ENCODE assay signal across 8 mouse cellular contexts in genomic region chr8:85119052-85119981, GRCm38 (mm10). TPM values are rescaled to one million over a fixed set of nuclear protein-coding genes. Genes with fewer than 3 reads are reported as not detected.
DNase-seq lines count a peak whose midpoint lies in the region; ATAC-seq and TF ChIP-seq lines count a peak whose summit lies in the region.

No protein-coding gene starts in this region.

- WGBS in forebrain, embryonic 10.5 days, result 7% methylated on average over 37 of the region's 37 CpGs
- WGBS in heart, embryonic 14.5 days, result 8% methylated on average over 37 of the region's 37 CpGs
- 5% methylated on average over 37 of the region's 37 CpGs for WGBS in liver, adult 2 months

- peak overlapping the region; percentile 89 for H3K4me2 ChIP-seq in heart, embryonic 14.5 days (ENCODE audit: low read length)

- peaks cover 11% of the 10 kb centered on the region for H3K4me1 ChIP-seq in forebrain, embryonic 10.5 days
- H3K4me1 ChIP-seq in heart, embryonic 14.5 days (ENCODE audit: control insufficient read depth in 2 of 2, insufficient read depth in 2 of 2, low read length in 2 of 2), result 0 out of 4 replicates have a peak, but pooled peaks cover 0 to 3% of the 10 kb centered on the region in 2 experiments
- no peaks in the 10 kb centered on the region; the same call in none of the 2 replicates for H3K4me1 ChIP-seq in liver, adult 2 months (ENCODE audit: control insufficient read depth, insufficient read depth, low read length)
- H3K4me1 ChIP-seq in testis, adult 2 months (ENCODE audit: control insufficient read depth, insufficient read depth, low read length), result no peaks in the 10 kb centered on the region

- ATAC-seq in heart, embryonic 14.5 days (ENCODE audit: insufficient number of reproducible peaks, insufficient read depth, low FRiP score, low read depth), result peak; percentile 81

- H3K4me3 ChIP-seq in forebrain, embryonic 10.5 days, result peak overlapping the region; percentile 74
- peak overlapping the region; percentile 67 to 91 for H3K4me3 ChIP-seq in heart, embryonic 14.5 days (ENCODE audit: control insufficient read depth in 1 of 2, insufficient read depth in 1 of 2, low read depth in 1 of 2, low read length in 2 of 2)
- peak overlapping the region; percentile 92 for H3K4me3 ChIP-seq in liver, adult 2 months (ENCODE audit: insufficient read depth, low read depth, low read length)
- H3K4me3 ChIP-seq in testis, adult 2 months (ENCODE audit: control insufficient read depth, low read depth, low read length), result peak overlapping the region; percentile 79

- H3K79me2 ChIP-seq in liver, adult 2 months (ENCODE audit: control insufficient read depth, insufficient read depth, low read length), result peaks cover 3% of the 10 kb centered on the region; the same call in 1 of the 2 replicates

- peak overlapping the region; percentile 82 for H3K27ac ChIP-seq in forebrain, embryonic 10.5 days
- H3K27ac ChIP-seq in heart, embryonic 14.5 days (replicated peaks in 1 of 2; ENCODE audit: control insufficient read depth in 1 of 2, insufficient read depth in 1 of 2, low read depth in 2 of 2, low read length in 2 of 2), result peak overlapping the region in 1 of 2 experiments; percentile 49; a peak in 1 of 4 replicates
- H3K27ac ChIP-seq in liver, adult 2 months (replicated peaks; ENCODE audit: insufficient read depth, low read depth, low read length), result peak overlapping the region; percentile 47; the same call in 1 of the 2 replicates
- H3K27ac ChIP-seq in testis, adult 2 months (ENCODE audit: control insufficient read depth, insufficient read depth, low read depth, low read length), result no peak overlapping the region

- TF ChIP-seq POLR2A in brain, embryonic 14.5 days (IDR thresholded peaks at IDR 0.05; ENCODE audit: borderline replicate concordance, extremely low read depth, insufficient read depth, insufficient read length, poor library complexity, severe bottlenecking), result no peak
- TF ChIP-seq POLR2A in liver, adult 2 months (IDR thresholded peaks at IDR 0.05; ENCODE audit: extremely low read depth, insufficient read depth, low read length), result peak; percentile 51; the same call in 1 of the 2 replicates
- TF ChIP-seq POLR2A in testis, adult 2 months (IDR thresholded peaks at IDR 0.05; ENCODE audit: control insufficient read depth, low read depth, low read length), result no peak

- TF ChIP-seq CTCF in brain, embryonic 14.5 days (IDR thresholded peaks at IDR 0.05; ENCODE audit: borderline replicate concordance, extremely low read depth, insufficient read depth, insufficient read length), result peak; percentile 48; the same call in 1 of the 2 replicates
- TF ChIP-seq CTCF in liver, adult 2 months (IDR thresholded peaks at IDR 0.05; ENCODE audit: low read depth, low read length), result no peak
- no peak for TF ChIP-seq CTCF in testis, adult 2 months (IDR thresholded peaks at IDR 0.05; ENCODE audit: control insufficient read depth, insufficient read depth, insufficient replicate concordance, low read depth, low read length)

- peak overlapping the region; percentile 83 for H3K9ac ChIP-seq in heart, embryonic 14.5 days (ENCODE audit: low read length)
- H3K9ac ChIP-seq in liver, adult 2 months (ENCODE audit: low read depth, low read length), result peak overlapping the region; percentile 87

- 0 out of 2 replicates have a peak, but pooled peaks cover 6% of the 10 kb centered on the region for H3K27me3 ChIP-seq in forebrain, embryonic 10.5 days (ENCODE audit: poor library complexity, severe bottlenecking)
- no peaks in the 10 kb centered on the region for H3K27me3 ChIP-seq in heart, embryonic 14.5 days (ENCODE audit: control insufficient read depth, insufficient read depth, low read length)
- no peaks in the 10 kb centered on the region for H3K27me3 ChIP-seq in liver, adult 2 months (ENCODE audit: control insufficient read depth, insufficient read depth, low read length)
- no peaks in the 10 kb centered on the region for H3K27me3 ChIP-seq in testis, adult 2 months (ENCODE audit: control insufficient read depth, insufficient read depth, low read length)

- H3K9me3 ChIP-seq in forebrain, embryonic 10.5 days, result no peaks in the 10 kb centered on the region
- H3K9me3 ChIP-seq in heart, embryonic 14.5 days (ENCODE audit: control insufficient read depth, low read length), result no peaks in the 10 kb centered on the region

- H3K36me3 ChIP-seq in forebrain, embryonic 10.5 days (replicated peaks), result no peaks in the 10 kb centered on the region
- no peaks in the 10 kb centered on the region for H3K36me3 ChIP-seq in heart, embryonic 14.5 days (ENCODE audit: control insufficient read depth, insufficient read depth, low read length)
- H3K36me3 ChIP-seq in liver, adult 2 months (ENCODE audit: control insufficient read depth, insufficient read depth, low read length), result no peaks in the 10 kb centered on the region
- no peaks in the 10 kb centered on the region for H3K36me3 ChIP-seq in testis, adult 2 months (ENCODE audit: control insufficient read depth, insufficient read depth, low read length)

- peak; percentile 54 for DNase-seq in CD4-positive helper T cell, adult 2 months (ENCODE audit: low read depth, low spot score)
- DNase-seq in brain, embryonic 14.5 days (ENCODE audit: low read depth), result peak; percentile 94
- peak; percentile 75 for DNase-seq in forebrain, embryonic 10.5 days (ENCODE audit: extremely low spot score, low spot score)
- DNase-seq in kidney, postnatal 10 days, result peak; percentile 93
- peak; percentile 85 for DNase-seq in liver, adult 2 months (ENCODE audit: extremely low read depth, low read depth, low spot score)
- peak; percentile 30 to 42 for DNase-seq in natural killer cell, adult 2 months (ENCODE audit: low spot score in 2 of 2)

RNA-seq across cellular contexts. Expression of gene Zfp791, which starts 3.6 kb away (rescaled TPM):
- 2.3 and 2.8 TPM in 2 replicates for polyA plus RNA-seq in brain, embryonic 14.5 days (2012; rRNA removed)
- polyA plus RNA-seq in forebrain, embryonic 10.5 days (2016; fragmentation: Nextera tagmentation; extraction: Ambion mirVana), result 1.3 and 1.9 TPM in 2 replicates
- 0.80 and 1.1 TPM in 2 replicates for polyA plus RNA-seq in heart, embryonic 14.5 days (2014; fragmentation: Nextera tagmentation; extraction: Ambion mirVana)
- 2.7 and 2.8 TPM in 2 replicates for total RNA-seq in liver, adult 2 months (2014; rRNA removed)
- polyA plus RNA-seq in liver, adult 2 months (2012; rRNA removed), result 0.38 and 0.49 TPM in 2 replicates
- 0.21 and 0.24 TPM in 2 replicates for polyA plus RNA-seq in testis, adult 2 months (2012; rRNA removed)

RNA-seq across cellular contexts. Expression of gene Cks1brt, which starts 32.4 kb away (rescaled TPM):
- polyA plus RNA-seq in brain, embryonic 14.5 days (2012; rRNA removed), result not detected in 2 replicates
- polyA plus RNA-seq in forebrain, embryonic 10.5 days (2016; fragmentation: Nextera tagmentation; extraction: Ambion mirVana), result not detected in 2 replicates
- not detected in 2 replicates for polyA plus RNA-seq in heart, embryonic 14.5 days (2014; fragmentation: Nextera tagmentation; extraction: Ambion mirVana)
- total RNA-seq in liver, adult 2 months (2014; rRNA removed), result not detected in 2 replicates
- not detected in 2 replicates for polyA plus RNA-seq in liver, adult 2 months (2012; rRNA removed)
- polyA plus RNA-seq in testis, adult 2 months (2012; rRNA removed), result not detected in 2 replicates

RNA-seq across cellular contexts. Expression of gene Man2b1, which starts 36.2 kb away (rescaled TPM):
- 21.6 and 23.9 TPM in 2 replicates for polyA plus RNA-seq in brain, embryonic 14.5 days (2012; rRNA removed)
- polyA plus RNA-seq in forebrain, embryonic 10.5 days (2016; fragmentation: Nextera tagmentation; extraction: Ambion mirVana), result 21.9 and 24.1 TPM in 2 replicates
- polyA plus RNA-seq in heart, embryonic 14.5 days (2014; fragmentation: Nextera tagmentation; extraction: Ambion mirVana), result 32.9 and 35.7 TPM in 2 replicates
- 57.2 and 70.4 TPM in 2 replicates for total RNA-seq in liver, adult 2 months (2014; rRNA removed)
- polyA plus RNA-seq in liver, adult 2 months (2012; rRNA removed), result 51.5 and 69.5 TPM in 2 replicates
- polyA plus RNA-seq in testis, adult 2 months (2012; rRNA removed), result 19.3 and 19.6 TPM in 2 replicates

RNA-seq across cellular contexts. Expression of gene Wdr83, which starts 38.2 kb away (rescaled TPM):
- polyA plus RNA-seq in brain, embryonic 14.5 days (2012; rRNA removed), result 64.9 and 86.6 TPM in 2 replicates
- 58.4 and 63.3 TPM in 2 replicates for polyA plus RNA-seq in forebrain, embryonic 10.5 days (2016; fragmentation: Nextera tagmentation; extraction: Ambion mirVana)
- polyA plus RNA-seq in heart, embryonic 14.5 days (2014; fragmentation: Nextera tagmentation; extraction: Ambion mirVana), result 35.4 and 43.0 TPM in 2 replicates
- total RNA-seq in liver, adult 2 months (2014; rRNA removed), result 12.2 and 15.5 TPM in 2 replicates
- polyA plus RNA-seq in liver, adult 2 months (2012; rRNA removed), result 22.5 and 26.2 TPM in 2 replicates
- polyA plus RNA-seq in testis, adult 2 months (2012; rRNA removed), result 21.1 and 21.4 TPM in 2 replicates

RNA-seq across cellular contexts. Expression of gene Wdr83os, which starts 38.8 kb away (rescaled TPM):
- 124 and 140 TPM in 2 replicates for polyA plus RNA-seq in brain, embryonic 14.5 days (2012; rRNA removed)
- 139 and 142 TPM in 2 replicates for polyA plus RNA-seq in forebrain, embryonic 10.5 days (2016; fragmentation: Nextera tagmentation; extraction: Ambion mirVana)
- polyA plus RNA-seq in heart, embryonic 14.5 days (2014; fragmentation: Nextera tagmentation; extraction: Ambion mirVana), result 125 and 136 TPM in 2 replicates
- total RNA-seq in liver, adult 2 months (2014; rRNA removed), result 26.3 and 33.0 TPM in 2 replicates
- 111 and 126 TPM in 2 replicates for polyA plus RNA-seq in liver, adult 2 months (2012; rRNA removed)
- 32.1 and 32.6 TPM in 2 replicates for polyA plus RNA-seq in testis, adult 2 months (2012; rRNA removed)

Comparison
In these comparisons a context has a peak if more than half of its experiments do, and no peak if none do; other contexts are left out.
1. DNase-seq: peak in every context shown above with its lines; median percentile 94 in brain, embryonic 14.5 days; 93 in kidney, postnatal 10 days; 85 in liver, adult 2 months; 75 in forebrain, embryonic 10.5 days; 54 in CD4-positive helper T cell, adult 2 months; 36 in natural killer cell, adult 2 months.